Mouse (Mus musculus): ENCODE data around the gene Izumo2.
"Not testable (repeated sequence)": the region's sequence is repeated elsewhere in the genome, so short reads cannot be mapped to it uniquely, and the experiment has no call there.

- TF ChIP-seq CTCF (IDR thresholded peaks at IDR 0.05; ENCODE audit: extremely low read depth, insufficient read depth, insufficient read length, insufficient replicate concordance); POLR2A (IDR thresholded peaks at IDR 0.05; ENCODE audit: low read depth, low read length): not testable (repeated sequence)
These were observed 449 bp upstream of the Izumo2 start for GRCm38 (mm10) chr7:44708093-44708492.

Data from spleen, adult 2 months (tissue).